Mouse (Mus musculus): Measurements from ENCODE around the gene Selenon. TPM values are rescaled to one million over a fixed set of nuclear protein-coding genes. Genes with fewer than 3 reads are reported as not detected.
A peak's percentile ranks its signal among the peaks of the same experiment; 100 is the strongest.

The Selenon gene
- polyA plus RNA-seq, 1 experiment from 2014 or later = 12.5 TPM

GRCm38 (mm10) chr4:134572449-134573300, 20.7 kb upstream of the Selenon start:
- peaks cover 12% of the 10 kb centered on the region; the same call in 1 of the 2 replicates for H3K36me3 ChIP-seq
- H3K9ac ChIP-seq = no peak overlapping the region
- 79% methylated on average over 24 of the region's 24 CpGs for WGBS (ENCODE audit: insufficient replicate concordance)

GRCm38 (mm10) chr4:134570704-134571451, 18.9 kb upstream of the Selenon start:
- H3K27ac ChIP-seq = no peak overlapping the region
- no peak overlapping the region for H3K9ac ChIP-seq
- ATAC-seq = no peak
- H3K27me3 ChIP-seq (replicated peaks) = no peaks in the 10 kb centered on the region
- H3K4me2 ChIP-seq = no peak overlapping the region
- peaks cover 14% of the 10 kb centered on the region; the same call in 1 of the 2 replicates for H3K36me3 ChIP-seq
- no peak overlapping the region for H3K4me3 ChIP-seq
- H3K4me1 ChIP-seq = no peaks in the 10 kb centered on the region
- 65% methylated on average over 14 of the region's 14 CpGs for WGBS (ENCODE audit: insufficient replicate concordance)
- no peaks in the 10 kb centered on the region for H3K9me3 ChIP-seq (replicated peaks)

More at GRCm38 (mm10) chr4:134572449-134573300, 20.7 kb upstream of the Selenon start:
- H3K4me3 ChIP-seq = no peak overlapping the region
- H3K4me2 ChIP-seq = no peak overlapping the region
- no peak overlapping the region for H3K27ac ChIP-seq
- ATAC-seq = no peak
- no peaks in the 10 kb centered on the region for H3K4me1 ChIP-seq
- H3K9me3 ChIP-seq (replicated peaks) = no peaks in the 10 kb centered on the region
- 0 out of 2 replicates have a peak, but pooled peaks cover 4% of the 10 kb centered on the region for H3K27me3 ChIP-seq (replicated peaks)

- Histone ChIP-seq H3K27ac (no peak overlapping the region), H3K9me3 (replicated peaks) (0 out of 2 replicates have a peak, but pooled peaks cover 4% of the 10 kb centered on the region), H3K4me3 (no peak overlapping the region), H3K27me3 (replicated peaks) (no peaks in the 10 kb centered on the region), H3K36me3 (peaks cover 23% of the 10 kb centered on the region; the same call in 1 of the 2 replicates), H3K4me1 (no peaks in the 10 kb centered on the region), H3K9ac (no peak overlapping the region), H3K4me2 (no peak overlapping the region)
- ATAC-seq = no peak
- WGBS (ENCODE audit: insufficient replicate concordance) = 65% methylated on average over 8 of the region's 8 CpGs
Measured at GRCm38 (mm10) chr4:134569831-134570230, 17.9 kb upstream of the Selenon start.

- Histone ChIP-seq H3K4me2 (no peak overlapping the region), H3K27ac (no peak overlapping the region), H3K9me3 (replicated peaks) (0 out of 2 replicates have a peak, but pooled peaks cover 4% of the 10 kb centered on the region), H3K36me3 (peaks cover 23% of the 10 kb centered on the region), H3K27me3 (replicated peaks) (no peaks in the 10 kb centered on the region), H3K9ac (no peak overlapping the region), H3K4me3 (no peak overlapping the region), H3K4me1 (0 out of 2 replicates have a peak, but pooled peaks cover 2% of the 10 kb centered on the region)
- WGBS (ENCODE audit: insufficient replicate concordance) = 61% methylated on average over 6 of the region's 6 CpGs
- ATAC-seq = no peak
Measured at GRCm38 (mm10) chr4:134569205-134569604, 17.2 kb upstream of the Selenon start.

GRCm38 (mm10) chr4:134567377-134568226, 15.6 kb upstream of the Selenon start:
- H3K27me3 ChIP-seq (replicated peaks) = no peaks in the 10 kb centered on the region
- WGBS (ENCODE audit: insufficient replicate concordance) = 60% methylated on average over 19 of the region's 19 CpGs
- H3K4me3 ChIP-seq = no peak overlapping the region
- no peak overlapping the region for H3K27ac ChIP-seq
- ATAC-seq = no peak
- H3K36me3 ChIP-seq = peaks cover 26% of the 10 kb centered on the region
- no peak overlapping the region for H3K9ac ChIP-seq
- H3K4me2 ChIP-seq = no peak overlapping the region
- H3K9me3 ChIP-seq (replicated peaks) = 0 out of 2 replicates have a peak, but pooled peaks cover 4% of the 10 kb centered on the region
- H3K4me1 ChIP-seq = peaks cover 12% of the 10 kb centered on the region

- H3K4me3 ChIP-seq = no peak overlapping the region
- ATAC-seq = no peak
- peaks cover 12% of the 10 kb centered on the region for H3K4me1 ChIP-seq
- no peak overlapping the region for H3K4me2 ChIP-seq
- no peak overlapping the region for H3K27ac ChIP-seq
- H3K36me3 ChIP-seq = peaks cover 26% of the 10 kb centered on the region
- H3K9me3 ChIP-seq (replicated peaks) = 0 out of 2 replicates have a peak, but pooled peaks cover 4% of the 10 kb centered on the region
- no peak overlapping the region for H3K9ac ChIP-seq
- 73% methylated on average over 6 of the region's 6 CpGs for WGBS (ENCODE audit: insufficient replicate concordance)
- no peaks in the 10 kb centered on the region for H3K27me3 ChIP-seq (replicated peaks)
Measured at GRCm38 (mm10) chr4:134564093-134564492, 12.1 kb upstream of the Selenon start.

GRCm38 (mm10) chr4:134563624-134564023, 11.7 kb upstream of the Selenon start:
- Histone ChIP-seq H3K4me3 (no peak overlapping the region), H3K4me1 (peaks cover 12% of the 10 kb centered on the region), H3K9me3 (replicated peaks) (0 out of 2 replicates have a peak, but pooled peaks cover 4% of the 10 kb centered on the region), H3K27ac (no peak overlapping the region), H3K4me2 (peak overlapping the region; percentile 10; the same call in 1 of the 2 replicates), H3K36me3 (peaks cover 26% of the 10 kb centered on the region), H3K9ac (no peak overlapping the region), H3K27me3 (replicated peaks) (no peaks in the 10 kb centered on the region)
- ATAC-seq = peak; percentile 68
- WGBS (ENCODE audit: insufficient replicate concordance) = 57% methylated on average over 16 of the region's 16 CpGs

- no peaks in the 10 kb centered on the region for H3K27me3 ChIP-seq (replicated peaks)
- H3K4me1 ChIP-seq = peaks cover 22% of the 10 kb centered on the region
- H3K9ac ChIP-seq = no peak overlapping the region
- WGBS (ENCODE audit: insufficient replicate concordance) = 67% methylated on average over 2 of the region's 2 CpGs
- H3K9me3 ChIP-seq (replicated peaks) = 0 out of 2 replicates have a peak, but pooled peaks cover 4% of the 10 kb centered on the region
- H3K4me3 ChIP-seq = no peak overlapping the region
- no peak for ATAC-seq
- H3K36me3 ChIP-seq = peaks cover 22% of the 10 kb centered on the region
- H3K27ac ChIP-seq = no peak overlapping the region
- no peak overlapping the region for H3K4me2 ChIP-seq
Measured at GRCm38 (mm10) chr4:134562014-134562413, 10.0 kb upstream of the Selenon start.

GRCm38 (mm10) chr4:134560699-134561098, 8.7 kb upstream of the Selenon start:
- H3K9ac ChIP-seq = no peak overlapping the region
- no peak for ATAC-seq
- 84% methylated on average over 8 of the region's 8 CpGs for WGBS (ENCODE audit: insufficient replicate concordance)
- no peak overlapping the region for H3K27ac ChIP-seq
- H3K27me3 ChIP-seq (replicated peaks) = no peaks in the 10 kb centered on the region
- H3K4me3 ChIP-seq = no peak overlapping the region
- peaks cover 19% of the 10 kb centered on the region for H3K36me3 ChIP-seq
- peaks cover 27% of the 10 kb centered on the region for H3K4me1 ChIP-seq
- H3K4me2 ChIP-seq = no peak overlapping the region
- H3K9me3 ChIP-seq (replicated peaks) = 0 out of 2 replicates have a peak, but pooled peaks cover 4% of the 10 kb centered on the region

- no peaks in the 10 kb centered on the region for H3K9me3 ChIP-seq (replicated peaks)
- no peak overlapping the region for H3K9ac ChIP-seq
- no peak overlapping the region for H3K4me3 ChIP-seq
- H3K4me1 ChIP-seq = peaks cover 25% of the 10 kb centered on the region
- no peak overlapping the region for H3K27ac ChIP-seq
- peaks cover 3% of the 10 kb centered on the region for H3K36me3 ChIP-seq
- WGBS (ENCODE audit: insufficient replicate concordance) = 59% methylated on average over 7 of the region's 7 CpGs
- H3K4me2 ChIP-seq = no peak overlapping the region
- ATAC-seq = no peak
- H3K27me3 ChIP-seq (replicated peaks) = no peaks in the 10 kb centered on the region
Measured at GRCm38 (mm10) chr4:134559154-134559553, 7.2 kb upstream of the Selenon start.

GRCm38 (mm10) chr4:134558570-134559113, 6.7 kb upstream of the Selenon start:
- 47% methylated on average over 9 of the region's 9 CpGs for WGBS (ENCODE audit: insufficient replicate concordance)
- no peak for ATAC-seq
- no peaks in the 10 kb centered on the region for H3K27me3 ChIP-seq (replicated peaks)
- no peak overlapping the region for H3K4me3 ChIP-seq
- H3K4me2 ChIP-seq = no peak overlapping the region
- no peak overlapping the region for H3K27ac ChIP-seq
- no peak overlapping the region for H3K9ac ChIP-seq
- H3K9me3 ChIP-seq (replicated peaks) = no peaks in the 10 kb centered on the region
- H3K36me3 ChIP-seq = no peaks in the 10 kb centered on the region
- H3K4me1 ChIP-seq = peaks cover 20% of the 10 kb centered on the region

Measured in liver, embryonic 12.5 days (tissue).